Mouse (Mus musculus): Measurements from ENCODE around the gene Trim58. TPM values are rescaled to one million over a fixed set of nuclear protein-coding genes. Genes with fewer than 3 reads are reported as not detected.
A peak's percentile ranks its signal among the peaks of the same experiment; 100 is the strongest.

Trim58 gene
- total RNA-seq (2014; rRNA removed; ENCODE audit: low replicate concordance) (not detected in 2 replicates), polyA plus RNA-seq (2015; fragmentation: Nextera tagmentation; extraction: Ambion mirVana) (0.05 TPM in 1 of 2 replicates, not detected in the other)

DNA sequence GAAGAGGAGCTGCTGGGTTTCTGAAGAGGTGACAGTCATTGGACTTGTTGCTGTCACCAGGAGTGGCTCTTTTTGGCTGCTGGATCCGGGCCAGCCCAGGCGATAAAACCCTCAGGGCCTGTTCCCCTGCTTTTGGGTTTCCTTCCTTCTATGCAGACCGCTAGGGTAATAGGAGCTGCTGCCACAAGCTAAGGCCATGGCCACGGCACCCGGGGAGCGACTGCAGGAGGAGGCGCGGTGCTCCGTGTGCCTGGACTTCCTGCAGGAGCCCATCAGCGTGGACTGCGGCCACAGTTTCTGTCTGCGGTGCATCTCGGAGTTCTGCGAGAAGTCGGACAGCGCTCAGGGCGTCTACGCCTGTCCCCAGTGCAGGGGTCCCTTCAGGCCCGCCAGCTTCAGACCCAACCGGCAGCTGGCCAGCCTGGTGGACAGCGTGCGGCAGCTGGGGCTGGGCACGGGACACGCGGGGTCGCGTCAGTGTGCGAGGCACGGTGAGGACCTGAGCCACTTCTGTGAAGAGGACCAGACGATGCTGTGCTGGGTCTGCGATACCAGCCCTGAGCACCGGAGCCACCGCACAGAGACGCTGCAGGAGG lies at the start of gene Trim58:
Gene Trim58 (plus strand): TSS at position 194 of the 596 bp plus-strand sequence.
- 2% methylated on average over 34 of the region's 34 CpGs for WGBS
- Histone ChIP-seq H3K9ac (replicated peaks; ENCODE audit: low read depth, low read length) (no peak within 1 kb of the TSS), H3K27me3 (ENCODE audit: control insufficient read depth, insufficient read depth, low read length) (peaks cover 41% of the 10 kb centered on the region), H3K9me3 (replicated peaks; ENCODE audit: control insufficient read depth, low read length) (no peaks in the 10 kb centered on the region), H3K4me3 (ENCODE audit: low read depth, low read length) (peak within 1 kb of the TSS; percentile 35), H3K36me3 (replicated peaks; ENCODE audit: control insufficient read depth, insufficient read depth, low read length) (no peaks in the 10 kb centered on the region), H3K4me2 (ENCODE audit: low read depth, low read length) (peak within 1 kb of the TSS; percentile 60), H3K27ac (ENCODE audit: low read depth) (no peak within 1 kb of the TSS), H3K4me1 (ENCODE audit: control insufficient read depth, insufficient read depth) (0 out of 2 replicates have a peak, but pooled peaks cover 7% of the 10 kb centered on the region)
- peak; percentile 24; the same call in 1 of the 2 replicates for ATAC-seq (ENCODE audit: insufficient read depth, low read depth)
- DNase-seq (ENCODE audit: low spot score) = no peak
- TF ChIP-seq CTCF (IDR thresholded peaks at IDR 0.05; ENCODE audit: low read depth) (no peak), EP300 (IDR thresholded peaks at IDR 0.05; ENCODE audit: low read depth) (no peak)

DNA sequence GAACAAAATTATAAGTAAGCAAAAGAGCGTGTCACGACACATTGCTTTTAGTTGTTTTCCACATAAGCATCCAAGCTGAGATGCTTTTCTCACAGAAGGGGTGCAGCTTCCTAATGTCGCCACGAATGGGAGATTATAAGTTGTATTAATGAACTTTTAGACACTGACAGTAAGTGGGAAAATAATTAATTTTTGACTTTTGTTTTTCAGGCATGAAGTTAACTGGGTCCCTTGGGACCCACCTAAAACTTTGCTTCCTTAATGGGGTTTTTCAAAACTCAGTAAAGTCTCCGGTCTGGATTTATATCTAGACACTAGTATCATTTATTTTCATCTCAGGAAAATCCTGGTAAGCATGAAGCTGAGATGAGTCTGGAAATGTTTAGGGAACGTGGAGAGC lies 45.5 kb upstream of the Trim58 start, which contains the start of gene Olfr324:
Gene Olfr324 (plus strand): TSS at position 301 of the 400 bp plus-strand sequence.
- Histone ChIP-seq H3K4me3 (ENCODE audit: low read depth, low read length) (no peak within 1 kb of the TSS), H3K36me3 (replicated peaks; ENCODE audit: control insufficient read depth, insufficient read depth, low read length) (no peaks in the 10 kb centered on the region), H3K4me2 (ENCODE audit: low read depth, low read length) (no peak within 1 kb of the TSS), H3K27me3 (ENCODE audit: control insufficient read depth, insufficient read depth, low read length) (no peaks in the 10 kb centered on the region), H3K9me3 (replicated peaks; ENCODE audit: control insufficient read depth, low read length) (no peaks in the 10 kb centered on the region), H3K9ac (replicated peaks; ENCODE audit: low read depth, low read length) (no peak within 1 kb of the TSS), H3K4me1 (ENCODE audit: control insufficient read depth, insufficient read depth) (no peaks in the 10 kb centered on the region), H3K27ac (ENCODE audit: low read depth) (no peak within 1 kb of the TSS)
- no peak for TF ChIP-seq EP300 (IDR thresholded peaks at IDR 0.05; ENCODE audit: low read depth)
- no peak for TF ChIP-seq CTCF (IDR thresholded peaks at IDR 0.05; ENCODE audit: low read depth)
- DNase-seq (ENCODE audit: low spot score) (no peak), ATAC-seq (ENCODE audit: insufficient read depth, low read depth) (no peak)
- WGBS = 75% methylated on average over 6 of the region's 6 CpGs

GRCm38 (mm10) chr11:58597837-58598236 lies 42.4 kb upstream of the Trim58 start:
- Histone ChIP-seq H3K9ac (replicated peaks; ENCODE audit: low read depth, low read length) (no peak overlapping the region), H3K36me3 (replicated peaks; ENCODE audit: control insufficient read depth, insufficient read depth, low read length) (no peaks in the 10 kb centered on the region), H3K9me3 (replicated peaks; ENCODE audit: control insufficient read depth, low read length) (no peaks in the 10 kb centered on the region), H3K27me3 (ENCODE audit: control insufficient read depth, insufficient read depth, low read length) (no peaks in the 10 kb centered on the region), H3K4me2 (ENCODE audit: low read depth, low read length) (no peak overlapping the region), H3K4me3 (ENCODE audit: low read depth, low read length) (no peak overlapping the region), H3K27ac (ENCODE audit: low read depth) (no peak overlapping the region), H3K4me1 (ENCODE audit: control insufficient read depth, insufficient read depth) (no peaks in the 10 kb centered on the region)
- WGBS = 81% methylated on average over 13 of the region's 13 CpGs
- DNase-seq (ENCODE audit: low spot score) = no peak
- no peak for ATAC-seq (ENCODE audit: insufficient read depth, low read depth)
- TF ChIP-seq EP300 (IDR thresholded peaks at IDR 0.05; ENCODE audit: low read depth) = no peak
- TF ChIP-seq CTCF (IDR thresholded peaks at IDR 0.05; ENCODE audit: low read depth) = no peak

DNA sequence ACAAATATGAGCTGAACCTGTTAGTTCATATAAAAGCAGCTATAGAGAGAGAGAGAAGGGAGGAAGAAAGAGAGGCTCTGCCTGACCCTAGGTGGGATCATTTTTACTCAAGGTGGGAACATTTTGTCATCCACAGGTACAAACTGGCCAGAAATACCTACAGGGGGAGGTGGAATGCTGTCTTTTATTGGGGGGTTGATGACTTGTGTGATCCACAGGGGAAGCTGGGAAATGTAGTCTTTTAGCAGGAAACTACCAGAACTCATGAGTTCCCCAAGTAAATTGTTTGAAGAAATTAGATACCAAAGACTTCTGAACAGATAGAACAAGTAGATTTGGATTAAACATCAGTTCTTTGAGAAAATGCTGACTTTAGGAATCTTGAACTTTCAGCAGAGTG lies 38.2 kb upstream of the Trim58 start:
- no peak for ATAC-seq (ENCODE audit: insufficient read depth, low read depth)
- no peak for TF ChIP-seq CTCF (IDR thresholded peaks at IDR 0.05; ENCODE audit: low read depth)
- no peak for TF ChIP-seq EP300 (IDR thresholded peaks at IDR 0.05; ENCODE audit: low read depth)
- Histone ChIP-seq H3K27ac (ENCODE audit: low read depth) (no peak overlapping the region), H3K4me2 (ENCODE audit: low read depth, low read length) (no peak overlapping the region), H3K36me3 (replicated peaks; ENCODE audit: control insufficient read depth, insufficient read depth, low read length) (no peaks in the 10 kb centered on the region), H3K4me1 (ENCODE audit: control insufficient read depth, insufficient read depth) (no peaks in the 10 kb centered on the region), H3K9ac (replicated peaks; ENCODE audit: low read depth, low read length) (no peak overlapping the region), H3K27me3 (ENCODE audit: control insufficient read depth, insufficient read depth, low read length) (no peaks in the 10 kb centered on the region), H3K9me3 (replicated peaks; ENCODE audit: control insufficient read depth, low read length) (no peaks in the 10 kb centered on the region), H3K4me3 (ENCODE audit: low read depth, low read length) (no peak overlapping the region)
- DNase-seq (ENCODE audit: low spot score) = no peak

DNA sequence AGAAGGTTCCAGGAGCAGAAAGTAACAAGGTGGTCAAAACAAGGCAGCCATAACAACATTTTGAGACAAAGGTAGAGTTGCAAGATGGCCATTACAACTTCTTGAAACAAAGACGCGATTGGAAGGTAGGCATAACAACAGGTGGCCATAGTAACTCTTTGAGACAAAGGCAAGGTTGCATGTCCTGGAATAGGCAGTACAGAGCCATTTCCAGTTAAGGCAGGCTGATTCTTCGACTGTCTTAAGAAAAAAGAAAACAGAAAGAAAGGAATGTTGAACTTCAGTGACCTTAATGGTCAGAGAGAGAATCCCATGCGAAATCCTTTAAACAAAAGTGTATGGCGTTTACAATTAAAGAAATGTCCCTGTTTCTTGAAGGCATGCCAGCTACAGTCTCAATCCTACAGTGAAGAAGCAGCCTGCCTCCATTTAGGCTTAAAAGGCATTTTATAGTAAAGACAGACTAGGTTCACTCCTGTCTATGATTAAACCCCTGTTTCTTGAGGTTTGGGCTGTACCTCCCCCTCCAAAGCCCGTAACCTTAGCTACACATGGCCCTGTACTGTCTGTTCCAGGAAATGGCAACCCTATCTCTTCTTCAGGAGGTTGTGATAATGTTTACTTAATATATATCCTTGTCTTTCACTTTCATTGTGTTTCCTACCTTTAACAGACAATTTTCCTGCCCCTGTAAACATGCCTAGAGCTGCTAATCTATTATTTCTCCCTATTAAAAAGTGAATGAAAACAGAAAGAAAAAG lies 37.3 kb upstream of the Trim58 start:
- TF ChIP-seq CTCF (IDR thresholded peaks at IDR 0.05; ENCODE audit: low read depth) (no peak), EP300 (IDR thresholded peaks at IDR 0.05; ENCODE audit: low read depth) (no peak)
- H3K9me3 ChIP-seq (replicated peaks; ENCODE audit: control insufficient read depth, low read length) = no peaks in the 10 kb centered on the region
- no peaks in the 10 kb centered on the region for H3K36me3 ChIP-seq (replicated peaks; ENCODE audit: control insufficient read depth, insufficient read depth, low read length)
- no peak overlapping the region for H3K9ac ChIP-seq (replicated peaks; ENCODE audit: low read depth, low read length)
- H3K4me2 ChIP-seq (ENCODE audit: low read depth, low read length) = no peak overlapping the region
- H3K27me3 ChIP-seq (ENCODE audit: control insufficient read depth, insufficient read depth, low read length) = no peaks in the 10 kb centered on the region
- WGBS = 71% methylated on average over 6 of the region's 6 CpGs
- DNase-seq (ENCODE audit: low spot score) = no peak
- no peak overlapping the region for H3K4me3 ChIP-seq (ENCODE audit: low read depth, low read length)
- no peaks in the 10 kb centered on the region for H3K4me1 ChIP-seq (ENCODE audit: control insufficient read depth, insufficient read depth)
- H3K27ac ChIP-seq (ENCODE audit: low read depth) = no peak overlapping the region
- ATAC-seq (ENCODE audit: insufficient read depth, low read depth) = no peak

Data from heart, postnatal 0 days (tissue).